ENCODE assay signal across 19 mouse cellular contexts in genomic region chr10:38567270-38567669, GRCm38 (mm10).
"Had no signal": no experiment of that assay in that cellular context is flagged by ENCODE, and none has a peak within 500 bp of the region (broad histone marks: within the 10 kb centered on the region; RNA-seq: fewer than 3 reads in every experiment).

No protein-coding gene starts in this region.

- H3K27me3 ChIP-seq: intestine, embryonic 15.5 days; kidney, embryonic 15.5 days; limb, embryonic 12.5 days; liver, embryonic 13.5 days; midbrain, embryonic 13.5 days had no signal

- H3K36me3 ChIP-seq: intestine, embryonic 15.5 days; kidney, embryonic 15.5 days; limb, embryonic 12.5 days; liver, embryonic 13.5 days; midbrain, embryonic 13.5 days had no signal

- H3K4me2 ChIP-seq: intestine, embryonic 15.5 days; kidney, embryonic 15.5 days; limb, embryonic 12.5 days; liver, embryonic 13.5 days; lung, embryonic 14.5 days; midbrain, embryonic 13.5 days had no signal

- H3K4me1 ChIP-seq: intestine, embryonic 15.5 days; kidney, embryonic 15.5 days; liver, embryonic 13.5 days; midbrain, embryonic 13.5 days had no signal

- H3K9me3 ChIP-seq: intestine, embryonic 15.5 days; kidney, embryonic 15.5 days; limb, embryonic 12.5 days; liver, embryonic 13.5 days; midbrain, embryonic 13.5 days had no signal

- H3K9ac ChIP-seq: intestine, embryonic 15.5 days; kidney, embryonic 15.5 days; limb, embryonic 12.5 days; liver, embryonic 13.5 days; lung, embryonic 14.5 days; midbrain, embryonic 13.5 days had no signal

- H3K4me3 ChIP-seq: intestine, embryonic 15.5 days; kidney, embryonic 15.5 days; left cerebral cortex, adult 2 months; limb, embryonic 12.5 days; liver, embryonic 13.5 days; midbrain, embryonic 13.5 days had no signal

- ATAC-seq: intestine, embryonic 15.5 days; lung, postnatal 0 days; midbrain, embryonic 13.5 days had no signal

- H3K27ac ChIP-seq: intestine, embryonic 15.5 days; kidney, embryonic 15.5 days; left cerebral cortex, adult 2 months; liver, embryonic 13.5 days; macrophage; midbrain, embryonic 13.5 days; stomach, postnatal 0 days had no signal

- DNase-seq: kidney, adult 11 months; kidney, adult 8-10 months; kidney, postnatal 10 days; kidney, postnatal 36 days; layer of hippocampus, postnatal 36 days; liver, embryonic 13.5 days; lung, embryonic 14.5 days; retina, postnatal 1 day; thymus, adult 2 months; thymus, postnatal 14 days; thymus, postnatal 4 days had no signal
